ENCODE assay signal across 26 mouse cellular contexts in genomic region chr8:60827241-60827640, GRCm38 (mm10).
"Had no signal": no experiment of that assay in that cellular context is flagged by ENCODE, and none has a peak within 500 bp of the region (broad histone marks: within the 10 kb centered on the region; RNA-seq: fewer than 3 reads in every experiment).

No protein-coding gene starts in this region.

- H3K4me3 ChIP-seq: gastrocnemius, adult 2 months; heart, adult 2 months; heart, embryonic 13.5 days; heart, embryonic 15.5 days; hindbrain, embryonic 13.5 days; hindbrain, embryonic 15.5 days; intestine, embryonic 15.5 days; kidney, embryonic 15.5 days; limb, embryonic 13.5 days; limb, embryonic 15.5 days; liver, embryonic 12.5 days had no signal

- ATAC-seq: intestine, embryonic 15.5 days; liver, embryonic 12.5 days had no signal

- H3K4me2 ChIP-seq: heart, embryonic 11.5 days; heart, embryonic 13.5 days; heart, embryonic 15.5 days; hindbrain, embryonic 13.5 days; hindbrain, embryonic 15.5 days; intestine, embryonic 15.5 days; kidney, embryonic 15.5 days; limb, embryonic 13.5 days; limb, embryonic 15.5 days; liver, embryonic 12.5 days had no signal

- DNase-seq: gastrocnemius, adult 2 months; gastrocnemius, postnatal 14 days; gastrocnemius, postnatal 36 days; heart, adult 11 months; heart, adult 2 months; heart, postnatal 14 days; heart, postnatal 36 days; kidney, adult 11 months; kidney, adult 2 months; kidney, adult 9 months; kidney, postnatal 14 days; kidney, postnatal 36 days; layer of hippocampus, adult 9-11 months; layer of hippocampus, postnatal 36 days; left cerebral cortex, postnatal 4 days had no signal

- H3K27ac ChIP-seq: gastrocnemius, adult 2 months; heart, adult 2 months; heart, embryonic 13.5 days; heart, embryonic 15.5 days; hindbrain, embryonic 13.5 days; hindbrain, embryonic 15.5 days; intestine, embryonic 15.5 days; kidney, embryonic 15.5 days; kidney, postnatal 0 days; limb, embryonic 13.5 days; limb, embryonic 15.5 days; liver, embryonic 12.5 days had no signal

- H3K4me1 ChIP-seq: heart, embryonic 13.5 days; heart, embryonic 15.5 days; hindbrain, embryonic 13.5 days; hindbrain, embryonic 15.5 days; intestine, embryonic 15.5 days; kidney, embryonic 15.5 days; limb, embryonic 13.5 days; limb, embryonic 15.5 days; liver, embryonic 12.5 days had no signal

- H3K27me3 ChIP-seq: heart, embryonic 13.5 days; heart, embryonic 15.5 days; hindbrain, embryonic 13.5 days; hindbrain, embryonic 15.5 days; intestine, embryonic 15.5 days; kidney, embryonic 15.5 days; limb, embryonic 13.5 days; limb, embryonic 15.5 days; liver, embryonic 12.5 days had no signal

- H3K9ac ChIP-seq: heart, embryonic 13.5 days; heart, embryonic 15.5 days; hindbrain, embryonic 13.5 days; hindbrain, embryonic 15.5 days; intestine, embryonic 15.5 days; kidney, embryonic 15.5 days; limb, embryonic 13.5 days; limb, embryonic 15.5 days; liver, embryonic 12.5 days had no signal

- H3K36me3 ChIP-seq: heart, embryonic 13.5 days; heart, embryonic 15.5 days; hindbrain, embryonic 13.5 days; hindbrain, embryonic 15.5 days; intestine, embryonic 15.5 days; kidney, embryonic 15.5 days; limb, embryonic 13.5 days; limb, embryonic 15.5 days; liver, embryonic 12.5 days had no signal

- H3K9me3 ChIP-seq: heart, embryonic 13.5 days; heart, embryonic 15.5 days; hindbrain, embryonic 13.5 days; hindbrain, embryonic 15.5 days; intestine, embryonic 15.5 days; kidney, embryonic 15.5 days; limb, embryonic 13.5 days; limb, embryonic 15.5 days; liver, embryonic 12.5 days had no signal
